Mouse (Mus musculus): Measurements from ENCODE around the gene Olfr215.

GRCm38 (mm10) chr6:116628539-116629171, 44.7 kb upstream of the Olfr215 start, which contains the start of gene Zfp422:
- no peak for TF ChIP-seq CTCF (IDR thresholded peaks at IDR 0.05; ENCODE audit: control insufficient read depth, insufficient read depth, low read length)
- peak; percentile 57; the same call in 1 of the 2 replicates for TF ChIP-seq POLR2A (IDR thresholded peaks at IDR 0.05; ENCODE audit: borderline replicate concordance, control insufficient read depth, low read depth, low read length)
